Mouse (Mus musculus): ENCODE measurements around the gene Asl. TPM values are rescaled to one million over a fixed set of nuclear protein-coding genes. Genes with fewer than 3 reads are reported as not detected.

The Asl gene
- total RNA-seq, 2 experiments from 2014 or later: 4.8 to 6.3 TPM

GRCm38 (mm10) chr5:129966448-129966847 is 62.6 kb downstream of the Asl start:
- DNase-seq (ENCODE audit: low spot score): no peak
- intact Hi-C loops (cut with DNase I): no loop called here

- intact Hi-C loops (cut with DNase I): no loop called here
- no peak for DNase-seq (ENCODE audit: low spot score)
These were observed 65.8 kb downstream of the Asl start for GRCm38 (mm10) chr5:129963224-129963623.

Other genes with a start within 250 kb of the Asl start
- gene Psph, start 241.8 kb downstream of the Asl start, total RNA-seq (2021): 10 to 100 TPM; 10.6 to 13.2 TPM
- 10 to 100 TPM; 10.0 to 12.2 TPM for gene Sumf2, start 182.3 kb downstream of the Asl start, total RNA-seq (2021)
- 1,000 to 10,000 TPM; 1,029 to 1,056 TPM for gene Chchd2, start 141.8 kb downstream of the Asl start, total RNA-seq (2021)
- gene Zbed5, start 133.5 kb downstream of the Asl start, total RNA-seq (2021): under 1 TPM; 0.21 to 0.31 TPM
- 10 to 100 TPM; 16.1 to 18.4 TPM for gene Phkg1, start 130.7 kb downstream of the Asl start, total RNA-seq (2021)
- gene Nupr1l, start 120.7 kb downstream of the Asl start, total RNA-seq (2021): 1 to 10 TPM; 1.1 to 1.5 TPM
- gene Vkorc1l1, start 87.3 kb downstream of the Asl start, total RNA-seq (2021): 10 to 100 TPM; 14.1 to 16.4 TPM
- gene Gusb, start 26.2 kb downstream of the Asl start, total RNA-seq (2021): 10 to 100 TPM; 12.3 to 13.4 TPM
- gene Crcp, start within 50 bp of the Asl start, total RNA-seq (2021): 10 to 100 TPM; 10.1 to 11.5 TPM
- gene Tpst1, start 44.1 kb upstream of the Asl start, total RNA-seq (2021): 10 to 100 TPM; 10.7 to 13.7 TPM
- 1 to 10 TPM; 2.0 to 2.6 TPM for gene Kctd7, start 115.6 kb upstream of the Asl start, total RNA-seq (2021)
- 10 to 100 TPM; 18.5 to 20.2 TPM for gene Rabgef1, start 142.6 kb upstream of the Asl start, total RNA-seq (2021)
- 10 to 100 TPM; 32.8 to 33.6 TPM for gene Tmem248, start 187.8 kb upstream of the Asl start, total RNA-seq (2021)
- 10 to 100 TPM; 39.2 to 43.9 TPM for gene Sbds, start 226.3 kb upstream of the Asl start, total RNA-seq (2021)
- 1 to 10 TPM; 7.7 to 7.9 TPM for gene Tyw1, start 226.4 kb upstream of the Asl start, total RNA-seq (2021)